Mouse (Mus musculus) CD4-positive helper T cell, adult 2 months (primary cell): ENCODE results near the gene Tgif1.

Experiments used
- DNase-seq: peaks from one replicate; pipeline ENCODE4 v3.0.0-alpha.2; 2012; ENCODE audit warnings: low read depth, missing footprints, low spot score

Gene Tgif1

DNA sequence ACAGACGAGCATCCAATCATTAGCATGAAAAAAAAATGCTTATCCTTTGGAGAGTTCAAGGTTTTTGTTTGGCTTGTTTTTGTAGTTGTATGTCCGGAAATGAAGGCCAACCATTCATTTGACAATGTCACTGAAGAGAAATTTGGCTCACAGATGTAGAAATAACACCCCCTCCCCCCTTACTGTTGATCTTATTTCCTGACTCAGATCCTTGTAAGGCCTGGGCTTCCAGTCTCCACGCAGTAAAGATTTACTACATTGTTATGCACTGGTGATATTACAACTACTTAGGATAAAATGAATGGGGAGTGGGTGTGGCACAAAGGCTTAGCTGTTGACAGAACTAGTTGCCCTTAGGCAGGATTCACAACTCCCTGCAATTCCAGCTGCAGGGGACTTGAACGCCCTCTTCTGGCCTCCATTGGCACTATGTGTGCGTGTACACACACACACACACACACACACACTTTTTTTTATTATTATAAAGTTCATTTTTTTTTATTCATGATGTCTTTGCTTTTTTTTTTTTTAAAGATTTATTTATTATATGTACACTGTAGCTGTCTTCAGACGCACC, 13.3 kb upstream of the Tgif1 start:
- no peak for DNase-seq

DNA sequence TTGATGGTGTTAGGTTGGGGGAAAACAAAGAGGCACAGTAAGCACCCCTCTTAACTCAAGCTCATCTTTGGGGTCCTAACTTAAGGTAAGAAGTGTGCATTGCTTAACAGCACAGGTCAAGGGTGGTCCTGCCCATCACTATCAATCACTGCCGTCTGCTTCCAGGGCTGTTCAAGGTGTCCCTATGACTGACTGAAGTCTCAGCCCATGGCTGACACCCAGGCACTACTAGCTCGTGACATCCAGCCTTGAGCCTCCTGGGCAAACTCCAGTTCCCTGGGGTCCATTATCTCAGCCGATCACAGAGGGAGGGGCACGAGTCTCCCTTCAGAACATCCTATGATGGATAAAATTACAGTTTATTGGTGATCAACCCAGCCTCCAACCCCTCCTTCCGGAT, 12.7 kb upstream of the Tgif1 start:
- no peak for DNase-seq

DNA sequence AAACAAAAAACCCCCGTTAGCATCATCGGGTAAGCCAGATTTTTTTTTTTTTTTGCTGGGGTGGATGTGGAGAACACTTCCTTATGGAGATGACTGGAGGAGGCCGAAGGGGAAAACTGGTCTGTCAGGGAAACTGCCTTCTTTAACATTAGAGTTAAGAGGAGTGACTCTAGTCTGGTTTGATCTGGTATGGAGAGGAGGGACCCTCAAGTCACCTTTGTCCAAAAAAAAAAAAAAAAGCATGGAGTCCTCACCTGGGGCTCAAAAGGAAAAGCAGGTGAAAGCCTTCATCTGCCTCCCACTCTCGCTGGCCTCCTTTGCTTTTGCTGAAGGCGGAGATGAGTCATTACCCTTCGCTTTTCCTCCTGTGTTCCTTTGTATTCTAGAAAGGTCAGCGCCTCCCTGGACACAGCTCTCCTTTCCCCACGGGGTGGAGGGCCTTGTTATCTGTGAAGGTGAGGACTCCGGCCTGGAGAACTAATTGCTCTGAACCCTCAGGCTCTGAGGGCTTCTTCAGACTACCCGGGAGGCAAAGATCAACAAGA, 11.8 kb upstream of the Tgif1 start:
- DNase-seq: no peak

DNA sequence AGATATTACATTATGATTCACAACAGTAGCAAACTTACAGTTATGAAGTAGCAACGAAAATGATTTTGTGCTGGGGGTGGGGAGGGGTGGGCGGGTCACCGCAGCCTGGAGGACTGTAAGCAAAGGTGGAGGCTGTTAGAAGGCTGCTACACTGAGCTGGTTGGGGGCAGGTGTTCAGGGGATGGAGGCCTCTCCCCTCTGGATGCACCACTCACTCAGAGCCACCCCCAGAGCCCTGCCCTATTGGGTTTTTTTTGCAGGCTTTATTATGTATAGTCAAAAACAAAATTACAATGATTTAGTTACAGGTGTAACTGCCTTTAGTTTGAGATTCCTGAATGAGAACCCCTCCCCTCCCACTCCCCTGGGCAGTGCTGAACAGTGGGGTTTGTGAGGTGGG, 11.3 kb upstream of the Tgif1 start:
- no peak for DNase-seq

DNA sequence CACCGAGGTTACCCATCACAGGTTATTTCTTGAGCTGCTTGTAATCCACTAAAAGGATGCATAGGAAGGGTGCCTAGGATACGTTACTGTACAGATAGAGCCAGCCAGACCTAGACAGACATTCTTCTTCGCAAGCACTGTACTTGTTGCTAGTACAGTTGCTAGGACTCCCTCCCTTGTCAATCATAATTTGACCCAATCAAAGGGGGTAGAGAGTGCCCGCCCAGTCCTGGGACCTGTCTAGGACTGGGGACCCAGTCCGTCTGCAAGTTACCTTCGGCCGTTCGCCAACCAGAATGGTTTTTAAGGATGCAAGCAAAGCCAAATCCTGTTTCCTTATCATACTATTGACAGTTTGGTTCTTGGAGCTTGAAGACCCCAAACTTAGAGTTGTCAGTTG, 10.8 kb upstream of the Tgif1 start:
- no peak for DNase-seq

DNA sequence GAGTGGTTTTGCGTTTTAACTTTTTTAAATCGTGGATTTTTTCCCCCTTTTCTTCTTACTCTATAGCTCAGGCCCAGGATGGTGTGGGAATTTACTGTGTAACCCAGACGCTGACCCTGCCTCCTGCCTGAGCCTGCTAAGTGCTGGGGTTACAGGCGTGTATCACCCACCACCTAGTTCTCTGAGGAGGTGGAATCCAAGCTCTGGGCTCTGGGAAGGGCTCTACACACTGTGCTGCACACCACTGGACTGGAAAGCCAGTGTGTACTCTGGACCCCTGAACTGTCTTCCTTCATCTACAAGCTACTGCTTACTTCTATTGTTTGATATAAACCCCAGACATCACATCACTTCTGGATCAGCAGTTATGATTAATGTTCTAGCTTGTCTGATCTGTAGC, 5.5 kb upstream of the Tgif1 start:
- DNase-seq: no peak

DNA sequence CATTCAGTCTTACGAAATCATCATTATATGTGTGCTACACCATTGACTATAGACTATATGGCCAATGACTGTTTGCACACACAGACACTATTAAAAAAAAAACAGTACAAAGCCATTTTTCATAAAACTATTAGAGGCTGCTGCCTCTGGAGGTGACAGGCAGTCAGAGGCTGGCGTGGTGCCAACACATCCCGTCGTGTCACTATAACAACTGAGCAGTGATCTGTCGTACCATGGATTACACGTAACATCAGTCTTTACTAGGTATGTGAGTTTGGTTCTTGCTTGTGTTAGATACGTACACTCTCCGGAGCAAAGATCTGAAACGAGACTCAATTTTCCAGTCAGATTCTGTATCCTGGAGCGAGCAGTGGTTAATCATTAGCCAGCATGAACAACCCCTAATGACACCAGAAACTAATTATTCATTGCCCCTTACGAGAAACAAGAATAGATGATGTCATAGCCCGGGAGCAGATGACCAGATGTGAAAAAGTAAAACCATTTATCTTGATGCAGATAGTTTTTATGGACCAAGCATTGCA, 3.6 kb upstream of the Tgif1 start:
- no peak for DNase-seq

DNA sequence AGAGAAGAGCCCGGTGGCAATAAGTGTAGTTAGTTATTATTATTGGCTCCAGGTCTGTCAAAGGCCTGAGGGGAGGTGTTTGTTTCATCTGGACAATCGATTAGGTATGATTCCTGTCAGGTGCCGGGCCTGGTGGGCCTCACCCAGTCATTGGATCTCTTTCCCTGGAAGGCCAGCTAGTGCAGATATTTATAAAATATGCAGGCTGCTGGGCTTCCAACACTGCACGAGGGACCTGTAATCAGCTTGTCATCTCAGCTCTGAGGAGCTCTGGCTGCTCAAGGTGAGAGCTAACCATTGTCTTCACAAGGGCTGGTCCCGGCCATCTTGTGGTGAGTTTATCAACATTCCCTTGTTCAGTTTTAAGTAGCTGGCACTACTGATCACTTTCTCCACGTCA, 675 bp upstream of the Tgif1 start:
- DNase-seq: no peak

DNA sequence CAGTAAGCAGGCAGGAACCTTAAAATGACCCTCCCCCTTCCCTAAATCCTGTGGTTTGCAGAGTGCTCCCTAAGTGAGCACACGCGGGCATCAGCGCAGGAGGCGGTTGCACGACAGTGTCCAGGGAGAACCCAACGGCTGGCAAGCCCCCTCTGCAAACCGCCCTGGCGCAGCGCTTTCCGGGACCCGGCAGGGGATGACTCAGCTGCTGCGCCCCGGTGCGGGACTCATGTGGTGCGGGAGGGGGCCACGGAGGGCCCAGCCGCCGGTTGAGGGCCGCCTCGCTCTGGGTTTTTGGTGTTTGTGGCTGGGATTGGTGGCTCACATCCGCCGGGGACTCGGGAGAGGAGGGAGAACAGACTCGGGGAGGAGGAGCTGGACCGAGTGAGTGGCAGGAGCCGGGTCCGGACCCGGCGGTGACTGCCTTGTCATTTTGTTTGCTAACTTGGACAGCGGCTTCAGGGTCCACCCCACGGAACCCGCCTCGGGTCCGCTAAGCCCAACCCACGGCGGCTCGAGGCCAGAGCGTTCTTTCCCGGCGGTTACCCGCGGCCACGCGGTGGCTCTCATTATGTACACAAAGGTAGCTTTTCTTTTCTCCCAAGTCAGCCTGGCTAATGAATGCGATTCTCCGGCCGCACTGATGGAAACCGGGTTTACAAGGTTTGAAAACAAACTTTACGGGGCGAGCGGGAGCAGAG, 510 bp downstream of the Tgif1 start:
- DNase-seq: peak; percentile 84

DNA sequence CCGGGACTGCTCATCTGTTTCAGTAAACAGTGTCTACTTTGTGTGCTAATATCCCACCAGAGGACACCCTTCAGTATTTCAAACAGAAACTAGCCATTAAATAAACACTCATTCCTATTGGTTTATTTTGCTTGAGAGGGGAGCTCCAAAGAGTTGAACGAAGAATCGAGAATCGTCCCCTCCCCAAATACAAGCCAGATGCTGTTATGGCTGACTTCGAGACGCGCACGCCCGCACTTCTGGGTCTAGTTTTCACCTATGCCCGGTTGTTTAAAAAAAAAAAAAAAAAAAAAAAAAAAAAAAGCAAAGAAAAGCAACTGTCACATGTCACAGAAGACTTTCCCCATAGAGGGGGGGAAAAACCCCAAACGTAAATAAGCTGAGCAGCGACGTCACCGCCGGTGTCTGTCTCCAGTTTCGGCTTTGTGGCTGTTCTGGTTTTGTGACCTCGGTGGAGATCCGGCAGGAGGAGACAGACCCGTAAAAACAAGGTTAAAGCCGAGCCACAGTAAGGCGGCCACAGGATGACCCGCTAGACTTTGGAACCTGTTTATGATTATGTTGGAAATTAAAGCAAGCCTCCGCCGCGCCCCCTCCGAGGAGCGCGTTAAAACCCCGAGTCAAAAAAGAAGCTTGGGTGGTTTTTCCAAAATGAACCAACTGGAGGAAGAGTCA, 1.2 kb downstream of the Tgif1 start:
- peak; percentile 95 for DNase-seq

DNA sequence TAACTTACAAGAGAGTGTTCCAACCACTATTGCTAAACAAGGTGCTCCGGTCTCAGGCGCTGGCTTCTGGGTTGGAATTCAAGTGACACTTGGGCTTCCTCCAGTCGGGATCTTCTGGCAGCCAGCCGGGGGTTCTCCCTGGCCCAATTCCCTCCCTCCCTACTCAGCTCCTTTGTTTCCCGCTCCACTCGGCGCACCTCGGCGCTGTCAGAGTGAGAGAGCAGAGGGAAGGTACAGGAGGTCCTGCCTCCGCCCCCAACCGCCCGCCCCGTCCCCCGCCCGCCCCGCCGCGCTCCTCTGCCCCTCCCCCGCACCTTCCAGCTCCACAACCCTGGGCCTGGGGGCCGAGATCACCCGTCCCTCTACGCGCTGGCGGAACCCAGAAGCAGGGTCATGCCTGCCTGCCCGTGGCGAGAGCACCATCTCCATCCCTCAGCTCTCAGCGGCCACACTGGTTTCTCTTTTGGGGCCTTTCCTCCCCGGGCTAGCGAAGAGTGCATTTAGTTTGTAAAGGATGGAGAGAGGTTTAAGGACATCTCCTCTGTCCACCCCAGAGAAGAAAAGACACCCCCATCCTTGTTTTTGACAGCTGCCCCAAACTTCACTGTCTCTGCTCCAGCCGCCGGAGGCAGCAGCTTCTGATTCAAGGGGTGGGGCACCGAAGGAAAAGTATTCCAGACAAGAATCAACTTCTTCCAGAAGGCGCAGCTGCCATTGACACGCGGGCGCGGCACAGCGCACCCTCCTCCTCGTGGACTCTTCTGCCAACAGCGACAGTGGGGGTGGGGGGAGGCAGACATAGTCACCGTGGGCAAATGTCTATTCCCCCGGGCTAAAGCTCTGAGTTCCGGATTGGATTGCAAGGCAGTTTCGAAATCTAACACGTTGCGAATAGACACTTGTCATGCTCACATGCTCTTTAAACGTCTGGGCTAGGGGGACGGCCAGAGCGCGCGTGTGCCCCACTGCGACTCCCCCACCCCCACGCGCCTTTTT, 2.1 kb downstream of the Tgif1 start:
- peak; percentile 87 for DNase-seq

DNA sequence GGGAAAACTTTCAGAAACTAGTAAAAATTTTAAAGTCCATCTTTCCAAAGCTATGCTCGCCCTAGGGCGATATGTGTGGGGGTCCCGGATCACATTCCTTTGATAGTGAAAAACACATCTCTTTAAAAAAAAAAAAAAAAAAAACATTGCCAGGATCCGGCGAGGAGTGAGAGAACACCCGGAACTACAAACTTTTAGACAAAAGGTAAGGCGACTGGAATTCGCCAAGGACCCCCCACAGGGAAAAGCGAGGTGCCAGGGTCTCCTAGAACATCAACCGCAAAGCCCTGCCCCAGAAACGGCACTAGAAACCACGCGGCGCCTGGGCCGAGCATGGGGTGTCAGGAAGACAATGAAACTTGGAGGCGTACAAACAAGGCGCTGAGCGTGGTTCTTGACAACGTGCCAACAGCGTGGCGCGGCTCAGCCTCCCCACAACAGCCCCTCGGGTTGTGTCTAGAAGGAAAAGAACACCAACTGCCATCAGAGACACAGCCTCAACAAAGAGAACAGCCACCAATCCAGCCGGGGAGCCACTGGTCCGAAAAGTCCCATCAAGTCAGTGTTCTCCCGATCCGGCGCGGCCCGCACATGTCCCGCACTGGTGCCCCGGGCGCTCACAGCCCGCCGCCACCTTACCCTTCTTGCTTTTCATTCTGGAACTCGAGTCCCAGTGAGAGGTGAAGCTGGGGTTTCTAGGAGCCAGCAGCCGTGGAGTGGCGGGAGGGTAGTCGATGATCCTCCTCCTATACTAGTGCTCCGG, 2.9 kb downstream of the Tgif1 start:
- DNase-seq: peak; percentile 84

DNA sequence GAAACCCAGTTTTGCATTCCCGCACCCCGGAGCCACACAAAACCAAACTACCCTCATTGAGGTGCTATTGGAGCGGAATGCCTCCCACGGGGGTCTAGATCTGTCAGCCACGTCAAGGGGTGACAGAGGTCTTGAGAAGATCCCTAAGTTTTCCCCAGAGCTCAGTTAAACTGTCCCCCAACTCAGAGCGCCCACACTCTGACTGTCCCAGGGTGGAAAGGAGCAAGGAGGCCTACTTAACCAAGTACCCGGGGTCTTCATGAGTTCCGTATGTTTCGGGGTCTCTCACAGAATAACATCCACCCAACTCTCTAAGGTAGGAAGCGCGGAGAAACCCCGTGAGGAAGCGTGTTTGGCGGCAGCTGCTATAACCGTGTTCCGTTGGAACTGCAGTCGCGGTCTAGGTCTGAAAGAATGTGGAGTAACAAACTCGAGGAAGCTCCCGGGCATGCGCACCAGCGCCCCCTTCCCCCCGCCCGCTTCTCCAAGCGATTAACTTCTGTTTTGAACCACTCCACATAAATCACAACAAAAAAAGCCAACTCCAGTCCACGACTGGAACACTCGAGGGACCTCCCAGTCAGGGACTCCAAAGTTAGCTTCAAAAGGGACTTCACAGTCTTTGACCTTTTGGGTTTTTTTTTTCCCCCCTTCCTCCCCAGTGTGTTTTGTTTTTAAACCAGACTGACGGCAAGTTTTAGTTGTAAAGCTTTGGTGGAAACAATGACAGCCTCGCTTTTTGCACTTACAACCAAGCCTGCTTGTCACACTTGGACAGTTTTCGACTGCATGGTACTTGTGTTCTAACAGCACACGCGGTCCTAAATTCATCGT, 3.7 kb downstream of the Tgif1 start:
- DNase-seq: peak; percentile 91

DNA sequence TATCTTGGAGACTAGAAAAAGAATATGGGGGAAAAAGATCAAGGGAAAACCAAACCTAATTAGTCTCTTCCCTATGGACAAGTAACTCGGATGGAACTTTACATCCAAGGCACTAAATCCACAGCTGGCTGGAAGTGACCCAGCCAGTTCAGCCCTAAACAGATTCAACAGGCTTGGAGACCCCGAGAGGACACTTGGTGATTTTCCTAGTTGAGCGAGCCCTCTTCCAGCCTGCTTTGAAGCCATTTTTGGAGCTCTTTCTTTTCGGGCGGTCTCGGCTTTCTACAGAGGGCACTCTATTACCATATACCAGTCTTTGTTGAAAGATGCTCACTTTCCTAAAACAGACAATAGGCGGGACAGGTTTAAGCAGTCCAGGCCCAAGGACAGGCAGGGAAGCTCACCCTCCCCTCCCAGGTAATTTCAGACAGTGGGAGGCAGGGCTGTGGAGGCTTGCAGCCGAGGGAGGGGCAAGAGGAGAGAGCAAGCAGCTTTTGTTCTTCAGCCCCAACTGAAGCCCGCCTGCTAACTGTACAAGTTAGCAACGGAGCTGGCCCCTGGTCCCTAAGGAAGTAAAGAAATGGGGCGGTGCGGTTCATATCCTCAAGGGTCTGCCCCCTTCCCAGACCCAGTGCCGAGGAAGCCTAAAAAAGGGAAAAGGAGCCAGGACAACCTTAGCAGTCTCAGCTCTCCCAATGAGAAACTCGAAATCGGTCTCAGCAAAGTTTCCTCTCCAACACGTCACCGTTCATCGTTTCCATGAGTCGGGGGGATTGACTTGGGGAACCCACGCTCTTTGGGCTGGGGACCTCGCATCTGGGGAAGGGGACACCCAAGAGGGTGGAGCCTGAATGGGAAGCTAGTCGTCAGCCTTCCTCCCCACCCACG, 4.6 kb downstream of the Tgif1 start:
- DNase-seq: peak; percentile 81

DNA sequence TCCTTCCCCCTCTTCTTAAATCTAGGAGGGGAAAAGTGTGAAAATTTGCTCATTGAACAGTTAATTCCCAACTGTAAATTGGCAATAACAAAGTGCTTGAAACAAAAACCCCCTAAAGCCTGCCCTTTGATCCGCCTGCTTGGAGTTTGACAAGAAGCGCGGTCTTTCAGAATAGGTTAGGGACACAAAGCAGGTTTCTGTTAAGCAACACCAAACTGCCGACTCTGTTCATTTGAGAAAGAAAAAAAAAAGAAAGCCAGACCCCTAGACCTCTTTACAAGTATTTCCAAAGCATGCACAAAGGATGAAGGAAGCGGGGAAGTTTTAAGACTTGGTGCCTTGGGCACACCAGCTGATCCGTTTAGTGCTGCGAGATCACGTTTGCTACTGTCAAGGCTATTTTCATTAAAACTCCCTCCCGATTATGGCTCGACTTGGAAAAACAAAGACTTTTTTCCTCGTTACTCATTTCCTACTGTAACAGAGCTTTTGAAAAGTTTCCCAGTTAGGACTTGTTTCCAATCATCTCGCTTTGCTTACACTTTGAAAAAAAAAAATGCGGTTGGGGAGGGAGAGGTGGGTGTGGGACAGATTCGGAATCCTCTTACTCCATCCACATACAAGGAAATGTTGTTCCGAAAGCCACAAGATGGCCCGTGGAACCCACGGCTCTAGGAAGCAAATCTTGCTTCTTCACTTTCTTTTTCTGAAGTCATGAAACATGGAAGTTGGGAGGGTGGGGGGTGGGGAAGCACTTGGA, 5.4 kb downstream of the Tgif1 start:
- peak; percentile 68 for DNase-seq

DNA sequence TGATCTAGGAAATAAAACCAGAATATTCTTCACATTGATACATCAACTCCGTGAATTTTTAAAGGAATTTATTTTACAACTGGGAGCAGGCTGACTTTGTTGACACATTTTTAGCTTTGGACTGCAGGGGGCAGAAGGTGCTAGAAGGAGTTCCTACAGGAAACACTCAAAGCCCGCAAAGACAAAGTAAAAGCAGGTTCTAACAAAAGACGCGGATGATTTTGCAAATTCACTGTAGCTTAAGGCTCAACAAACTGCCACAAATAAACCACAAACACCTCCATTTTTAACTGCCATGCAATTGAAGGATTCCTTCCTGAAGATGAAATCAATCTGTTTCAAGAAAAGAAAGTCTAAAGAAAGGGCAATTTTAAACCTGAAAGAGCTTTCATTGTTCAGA, 6.3 kb downstream of the Tgif1 start:
- peak; percentile 85 for DNase-seq

DNA sequence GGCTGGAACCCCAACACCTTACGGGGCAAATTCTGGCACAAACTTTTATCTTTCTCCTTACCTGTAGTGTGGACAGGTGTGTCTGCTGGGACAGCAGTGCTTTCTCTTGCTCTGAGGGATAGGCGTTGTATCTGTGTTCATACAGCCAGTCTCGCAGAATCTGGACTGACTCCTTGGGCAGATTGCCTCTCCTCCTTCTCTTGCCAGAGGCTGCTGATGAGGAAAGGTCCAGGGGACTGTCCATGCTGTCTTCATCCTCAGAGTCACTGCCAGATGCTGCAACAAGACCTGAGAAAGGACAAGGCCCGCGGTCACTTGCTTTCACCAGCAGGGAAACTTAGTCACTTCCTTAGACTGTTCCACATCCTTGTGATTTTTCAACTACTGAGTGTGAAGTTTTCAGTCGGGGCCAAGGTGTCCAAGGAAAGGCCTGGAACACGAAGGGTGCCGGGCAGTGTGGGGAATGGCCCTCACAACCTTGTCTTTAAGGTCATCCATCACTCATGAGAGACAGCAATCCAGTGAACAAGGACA, 7.2 kb downstream of the Tgif1 start:
- no peak for DNase-seq

DNA sequence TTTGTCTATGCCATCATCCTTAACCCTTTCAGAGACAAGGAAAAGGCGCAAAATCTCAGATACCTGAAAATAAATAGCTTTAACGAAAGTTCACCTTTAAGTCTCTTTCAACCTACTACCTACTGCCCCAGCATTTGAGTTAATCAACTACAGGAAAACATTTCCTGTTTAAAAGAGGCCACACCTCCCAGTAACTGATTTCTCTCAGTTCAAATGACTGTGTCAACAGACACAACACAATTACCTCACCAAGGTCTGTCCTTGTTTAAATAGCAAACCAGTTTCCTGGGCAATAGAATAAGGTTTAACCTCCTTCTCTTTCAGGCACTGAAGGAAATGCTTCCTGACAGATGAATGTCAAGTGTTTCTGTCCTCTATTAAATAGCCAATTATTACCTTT, 7.8 kb downstream of the Tgif1 start:
- DNase-seq: no peak
